Mouse (Mus musculus): Measurements from ENCODE around the gene C330007P06Rik. TPM values are rescaled to one million over a fixed set of nuclear protein-coding genes. Genes with fewer than 3 reads are reported as not detected.

The C330007P06Rik gene
- polyA plus RNA-seq, 1 experiment from 2014 or later: 17.8 TPM

DNA sequence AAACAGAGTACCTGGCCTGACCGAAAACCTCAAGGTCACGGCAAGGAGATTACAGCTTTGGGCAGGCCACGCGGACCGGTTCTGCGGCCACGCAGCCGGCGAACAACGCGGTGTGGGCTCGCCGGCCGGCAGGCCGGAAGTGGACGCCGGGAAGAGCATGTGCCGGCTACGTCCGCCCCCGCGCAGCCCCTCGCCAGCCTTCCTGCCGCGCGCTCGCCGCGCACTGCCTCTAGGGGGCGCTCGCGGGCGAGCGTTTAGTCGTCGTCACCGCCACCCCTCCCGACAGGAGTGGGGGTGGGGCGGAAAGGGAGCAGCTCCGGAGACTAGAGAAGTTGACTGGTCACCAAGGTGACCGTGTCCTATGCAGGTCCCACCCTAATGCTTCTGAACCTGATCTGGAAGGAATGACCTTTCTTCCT lies 77.7 kb downstream of the C330007P06Rik start:
- 19% methylated on average over 41 of the region's 41 CpGs for WGBS
- Histone ChIP-seq H3K27me3 (replicated peaks; ENCODE audit: control insufficient read depth, insufficient read depth, low read length) (no peaks in the 10 kb centered on the region), H3K9me3 (ENCODE audit: control insufficient read depth) (no peaks in the 10 kb centered on the region), H3K4me2 (replicated peaks; ENCODE audit: low read depth) (peak overlapping the region; percentile 59), H3K27ac (ENCODE audit: low read depth, low read length) (peak overlapping the region; percentile 97), H3K9ac (ENCODE audit: low read depth, low read length) (peak overlapping the region; percentile 77), H3K36me3 (ENCODE audit: control insufficient read depth, insufficient read depth) (peaks cover 9% of the 10 kb centered on the region; the same call in 1 of the 2 replicates), H3K4me3 (ENCODE audit: low read depth, low read length) (peak overlapping the region; percentile 67), H3K4me1 (replicated peaks; ENCODE audit: control insufficient read depth, insufficient read depth, low read length) (no peaks in the 10 kb centered on the region)
- peak; percentile 70 for ATAC-seq
- TF ChIP-seq CTCF (IDR thresholded peaks at IDR 0.05; ENCODE audit: low read depth): peak; percentile 89

DNA sequence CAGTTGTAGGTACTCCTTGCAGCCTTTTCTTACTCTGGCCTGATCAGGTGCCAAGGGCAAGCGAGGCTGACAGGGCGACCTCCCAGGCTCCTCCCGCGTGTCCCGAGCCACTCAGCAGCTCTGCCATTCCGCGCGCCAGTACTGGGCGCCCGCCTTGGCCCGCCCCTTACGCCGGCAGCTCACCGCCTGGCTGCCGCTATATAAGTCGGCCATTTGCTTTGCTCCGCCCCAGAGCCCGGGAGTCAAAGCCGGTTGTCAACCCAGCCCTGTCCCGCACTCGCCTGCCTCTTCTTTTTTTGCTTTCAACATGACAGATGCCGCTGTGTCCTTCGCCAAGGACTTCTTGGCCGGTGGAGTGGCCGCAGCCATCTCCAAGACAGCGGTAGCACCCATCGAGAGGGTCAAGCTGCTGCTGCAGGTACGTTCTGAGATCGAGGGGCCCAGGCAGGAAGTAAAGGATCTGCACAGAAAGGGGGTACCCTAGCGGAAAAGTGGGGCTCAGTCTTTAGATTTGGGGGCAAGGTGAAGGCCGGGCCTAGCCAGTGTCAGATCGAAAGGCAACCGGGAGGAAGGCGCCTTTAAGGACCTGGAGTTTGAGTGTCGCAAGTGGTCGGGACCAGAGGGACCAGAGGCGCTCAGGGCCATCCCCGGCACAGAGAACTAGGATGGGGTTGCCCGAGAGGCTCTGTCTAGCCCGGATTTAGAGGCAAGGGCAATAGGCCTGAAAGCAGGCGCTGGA lies 78.3 kb downstream of the C330007P06Rik start, which contains the start of gene Slc25a5:
TSS of gene Slc25a5 (plus strand) at position 228 of the 739 bp plus-strand sequence.
- Histone ChIP-seq H3K4me1 (replicated peaks; ENCODE audit: control insufficient read depth, insufficient read depth, low read length) (no peaks in the 10 kb centered on the region), H3K27me3 (replicated peaks; ENCODE audit: control insufficient read depth, insufficient read depth, low read length) (no peaks in the 10 kb centered on the region), H3K9me3 (ENCODE audit: control insufficient read depth) (no peaks in the 10 kb centered on the region), H3K27ac (ENCODE audit: low read depth, low read length) (peak within 1 kb of the TSS; percentile 97), H3K4me2 (replicated peaks; ENCODE audit: low read depth) (peak within 1 kb of the TSS; percentile 59), H3K4me3 (ENCODE audit: low read depth, low read length) (peak within 1 kb of the TSS; percentile 67), H3K9ac (ENCODE audit: low read depth, low read length) (peak within 1 kb of the TSS; percentile 77), H3K36me3 (ENCODE audit: control insufficient read depth, insufficient read depth) (peaks cover 9% of the 10 kb centered on the region; the same call in 1 of the 2 replicates)
- WGBS: 23% methylated on average over 40 of the region's 41 CpGs
- TF ChIP-seq CTCF (IDR thresholded peaks at IDR 0.05; ENCODE audit: low read depth): no peak
- peak; percentile 90 for ATAC-seq

DNA sequence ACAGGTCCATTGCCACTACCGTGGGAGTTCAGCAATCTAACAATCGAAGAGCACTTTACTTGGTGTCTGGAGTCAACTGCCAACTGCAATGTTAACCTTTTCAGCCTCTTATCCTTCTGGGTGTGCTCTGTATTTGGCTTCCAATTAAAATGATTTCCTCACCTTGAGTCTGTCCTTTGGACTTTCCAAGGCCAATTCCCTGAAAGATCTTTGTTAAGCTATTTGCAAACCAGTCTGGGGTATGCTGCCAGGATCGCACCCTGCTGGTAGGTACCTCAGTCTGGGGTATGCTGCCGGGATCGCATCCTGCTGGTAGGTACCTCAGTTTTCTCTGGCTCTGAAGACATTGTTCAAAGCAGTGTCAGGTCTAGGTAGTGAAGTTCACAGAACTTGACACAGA lies 79.3 kb downstream of the C330007P06Rik start:
- Histone ChIP-seq H3K4me1 (replicated peaks; ENCODE audit: control insufficient read depth, insufficient read depth, low read length) (no peaks in the 10 kb centered on the region), H3K4me3 (ENCODE audit: low read depth, low read length) (no peak overlapping the region), H3K27me3 (replicated peaks; ENCODE audit: control insufficient read depth, insufficient read depth, low read length) (no peaks in the 10 kb centered on the region), H3K9ac (ENCODE audit: low read depth, low read length) (no peak overlapping the region), H3K36me3 (ENCODE audit: control insufficient read depth, insufficient read depth) (peaks cover 9% of the 10 kb centered on the region; the same call in 1 of the 2 replicates), H3K27ac (ENCODE audit: low read depth, low read length) (no peak overlapping the region), H3K9me3 (ENCODE audit: control insufficient read depth) (no peaks in the 10 kb centered on the region), H3K4me2 (replicated peaks; ENCODE audit: low read depth) (no peak overlapping the region)
- WGBS: 54% methylated on average over 5 of the region's 5 CpGs
- ATAC-seq: no peak
- no peak; the same call in 1 of the 2 replicates for TF ChIP-seq CTCF (IDR thresholded peaks at IDR 0.05; ENCODE audit: low read depth)

DNA sequence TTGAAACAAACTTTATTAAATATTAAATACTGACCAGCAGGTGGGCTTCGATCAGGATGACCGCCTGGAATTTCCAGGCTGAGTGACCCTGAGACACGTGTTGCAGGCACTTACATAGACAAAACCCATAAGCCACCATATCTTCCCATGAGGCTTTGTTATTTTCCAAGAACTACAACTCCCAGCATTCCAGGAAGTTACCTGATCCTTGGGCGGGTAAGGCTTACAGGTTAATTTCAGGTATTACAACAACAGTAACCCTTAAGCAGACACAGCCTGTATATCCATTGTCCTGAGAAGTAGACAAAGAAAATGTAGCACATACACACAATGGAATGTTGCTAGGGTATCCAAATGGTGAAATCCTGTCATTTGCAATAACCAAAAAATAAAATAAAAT lies 84.6 kb downstream of the C330007P06Rik start:
- Histone ChIP-seq H3K9me3 (ENCODE audit: control insufficient read depth) (no peaks in the 10 kb centered on the region), H3K9ac (ENCODE audit: low read depth, low read length) (no peak overlapping the region), H3K27me3 (replicated peaks; ENCODE audit: control insufficient read depth, insufficient read depth, low read length) (no peaks in the 10 kb centered on the region), H3K4me3 (ENCODE audit: low read depth, low read length) (no peak overlapping the region), H3K27ac (ENCODE audit: low read depth, low read length) (no peak overlapping the region), H3K4me2 (replicated peaks; ENCODE audit: low read depth) (no peak overlapping the region), H3K4me1 (replicated peaks; ENCODE audit: control insufficient read depth, insufficient read depth, low read length) (no peaks in the 10 kb centered on the region), H3K36me3 (ENCODE audit: control insufficient read depth, insufficient read depth) (no peaks in the 10 kb centered on the region)
- 46% methylated on average over 4 of the region's 4 CpGs for WGBS
- peak; percentile 45 for ATAC-seq
- TF ChIP-seq CTCF (IDR thresholded peaks at IDR 0.05; ENCODE audit: low read depth): no peak

DNA sequence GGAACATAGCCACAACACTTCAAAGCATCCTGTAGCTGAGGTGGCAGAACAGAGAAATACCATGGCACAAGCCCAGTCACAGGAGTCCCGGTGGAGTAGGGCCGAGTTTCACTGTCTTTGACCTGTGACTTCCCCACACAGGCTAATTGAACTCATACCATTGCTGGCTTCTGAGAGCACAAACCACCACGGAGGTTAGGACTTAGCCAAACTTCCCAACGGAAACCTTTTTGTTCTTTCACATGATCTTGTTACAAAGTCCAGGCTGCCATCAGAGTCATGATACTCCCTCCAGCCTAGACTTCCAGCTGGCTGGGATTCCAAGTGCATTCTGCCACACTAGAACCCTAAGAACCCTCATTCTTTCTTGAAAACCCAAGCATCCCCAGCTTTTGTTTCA lies 96.2 kb downstream of the C330007P06Rik start:
- no peaks in the 10 kb centered on the region for H3K36me3 ChIP-seq (ENCODE audit: control insufficient read depth, insufficient read depth)
- no peak overlapping the region for H3K9ac ChIP-seq (ENCODE audit: low read depth, low read length)
- 72% methylated on average over 4 of the region's 4 CpGs for WGBS
- no peak overlapping the region for H3K27ac ChIP-seq (ENCODE audit: low read depth, low read length)
- no peak for TF ChIP-seq CTCF (IDR thresholded peaks at IDR 0.05; ENCODE audit: low read depth)
- no peak overlapping the region for H3K4me2 ChIP-seq (replicated peaks; ENCODE audit: low read depth)
- H3K4me1 ChIP-seq (replicated peaks; ENCODE audit: control insufficient read depth, insufficient read depth, low read length): no peaks in the 10 kb centered on the region
- no peaks in the 10 kb centered on the region for H3K27me3 ChIP-seq (replicated peaks; ENCODE audit: control insufficient read depth, insufficient read depth, low read length)
- no peak for ATAC-seq
- no peak overlapping the region for H3K4me3 ChIP-seq (ENCODE audit: low read depth, low read length)
- no peaks in the 10 kb centered on the region for H3K9me3 ChIP-seq (ENCODE audit: control insufficient read depth)

DNA sequence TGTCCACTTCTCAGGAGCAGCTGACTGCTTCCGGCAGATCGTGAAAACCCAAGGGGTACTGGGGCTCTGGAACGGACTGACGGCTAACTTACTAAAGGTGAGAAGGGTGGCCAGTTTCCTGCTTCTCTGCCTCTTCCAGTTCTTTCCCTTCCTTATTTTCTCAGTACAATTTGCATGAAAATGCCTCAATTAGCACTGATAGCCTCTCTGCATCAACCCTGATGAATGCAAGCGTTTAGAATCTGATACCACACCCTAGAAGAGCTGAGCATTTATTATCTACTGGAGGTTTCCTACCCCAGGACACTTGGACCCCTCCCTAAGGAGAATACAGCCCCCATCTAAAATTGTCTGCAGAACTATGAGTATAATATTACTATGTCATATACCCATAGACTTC lies 98.4 kb downstream of the C330007P06Rik start:
- no peak for TF ChIP-seq CTCF (IDR thresholded peaks at IDR 0.05; ENCODE audit: low read depth)
- no peak overlapping the region for H3K9ac ChIP-seq (ENCODE audit: low read depth, low read length)
- H3K4me2 ChIP-seq (replicated peaks; ENCODE audit: low read depth): no peak overlapping the region
- H3K4me1 ChIP-seq (replicated peaks; ENCODE audit: control insufficient read depth, insufficient read depth, low read length): no peaks in the 10 kb centered on the region
- 87% methylated on average over 5 of the region's 5 CpGs for WGBS
- H3K27me3 ChIP-seq (replicated peaks; ENCODE audit: control insufficient read depth, insufficient read depth, low read length): no peaks in the 10 kb centered on the region
- H3K27ac ChIP-seq (ENCODE audit: low read depth, low read length): no peak overlapping the region
- H3K36me3 ChIP-seq (ENCODE audit: control insufficient read depth, insufficient read depth): no peaks in the 10 kb centered on the region
- ATAC-seq: no peak
- no peak overlapping the region for H3K4me3 ChIP-seq (ENCODE audit: low read depth, low read length)
- H3K9me3 ChIP-seq (ENCODE audit: control insufficient read depth): no peaks in the 10 kb centered on the region

Other genes starting within 250 kb of the C330007P06Rik start
- gene Akap17b, start 228.7 kb downstream of the C330007P06Rik start, polyA plus RNA-seq (2015; fragmentation: Nextera tagmentation; extraction: Ambion mirVana): 3.4 and 3.6 TPM in 2 replicates
- 12.8 and 13.7 TPM in 2 replicates for gene Slc25a43, start 130.5 kb downstream of the C330007P06Rik start, polyA plus RNA-seq (2015; fragmentation: Nextera tagmentation; extraction: Ambion mirVana)
- 1,696 and 1,837 TPM in 2 replicates for gene Slc25a5, start 78.5 kb downstream of the C330007P06Rik start, polyA plus RNA-seq (2015; fragmentation: Nextera tagmentation; extraction: Ambion mirVana)
- 153 and 168 TPM in 2 replicates for gene Ube2a, start 211 bp downstream of the C330007P06Rik start, polyA plus RNA-seq (2015; fragmentation: Nextera tagmentation; extraction: Ambion mirVana)
- 1.4 TPM in 2 replicates for gene Nkrf, start 28.8 kb upstream of the C330007P06Rik start, polyA plus RNA-seq (2015; fragmentation: Nextera tagmentation; extraction: Ambion mirVana)
- gene Sept6, start 117.7 kb upstream of the C330007P06Rik start, polyA plus RNA-seq (2015; fragmentation: Nextera tagmentation; extraction: Ambion mirVana): 5.7 and 6.6 TPM in 2 replicates
- gene Sowahd, start 174.7 kb upstream of the C330007P06Rik start, polyA plus RNA-seq (2015; fragmentation: Nextera tagmentation; extraction: Ambion mirVana): not detected in 2 replicates
- gene Rpl39, start 211.3 kb upstream of the C330007P06Rik start, polyA plus RNA-seq (2015; fragmentation: Nextera tagmentation; extraction: Ambion mirVana): 425 and 450 TPM in 2 replicates
- gene Upf3b, start 236.2 kb upstream of the C330007P06Rik start, polyA plus RNA-seq (2015; fragmentation: Nextera tagmentation; extraction: Ambion mirVana): 9.6 and 11.4 TPM in 2 replicates